Mouse (Mus musculus): ENCODE data around the gene Fam167b.

GRCm38 (mm10) chr4:129584370-129584769, 6.0 kb upstream of the Fam167b start:
- TF ChIP-seq CTCF (IDR thresholded peaks at IDR 0.05; ENCODE audit: low read depth): no peak
- TF ChIP-seq EP300 (IDR thresholded peaks at IDR 0.05; ENCODE audit: low read depth): no peak
